Mouse (Mus musculus): ENCODE measurements at regions not wholly inside any gene's neighbourhood (a gene's known extent, or its start where the extent isn't known, plus 50 kb on each side); places are given as distances from the start of the nearest gene placed in this dataset.

DNA sequence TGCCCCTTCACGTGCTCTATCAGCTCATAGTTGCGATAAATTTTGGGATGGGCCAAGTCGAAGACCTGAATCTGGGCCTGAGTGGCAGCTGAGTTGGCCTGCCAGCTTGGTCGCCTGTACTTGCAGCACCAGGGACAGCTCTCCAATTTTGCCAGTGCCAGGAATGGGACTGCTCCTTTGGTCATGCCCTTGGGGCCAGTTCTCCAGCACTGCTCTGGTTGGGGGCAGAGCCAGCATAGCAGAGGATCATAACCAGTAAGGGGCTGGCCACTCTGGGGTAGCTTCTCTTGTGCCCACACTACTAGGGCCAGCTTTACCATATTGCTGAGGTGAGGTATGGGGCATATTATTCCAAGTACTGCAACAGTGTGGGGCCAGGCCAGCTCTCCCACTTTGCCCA, 397.0 kb upstream of the Cadm2 start:
- no peak overlapping the region for H3K27ac ChIP-seq (ENCODE audit: low read length)
- H3K9me3 ChIP-seq (ENCODE audit: low read length), result no peaks in the 10 kb centered on the region
- 0 out of 2 replicates have a peak, but pooled peaks have one; percentile 46 for ATAC-seq (ENCODE audit: low FRiP score, low TSS enrichment)
- H3K4me2 ChIP-seq (replicated peaks; ENCODE audit: low read depth, low read length), result no peak overlapping the region
- H3K36me3 ChIP-seq (ENCODE audit: insufficient read depth, low read length), result no peaks in the 10 kb centered on the region
- no peaks in the 10 kb centered on the region for H3K4me1 ChIP-seq (ENCODE audit: insufficient read depth, low read length)
- no peaks in the 10 kb centered on the region for H3K27me3 ChIP-seq (ENCODE audit: insufficient read depth, low read length)
- H3K9ac ChIP-seq (replicated peaks; ENCODE audit: low read length), result no peak overlapping the region
- H3K4me3 ChIP-seq (ENCODE audit: low read length), result no peak overlapping the region
- WGBS, result 70% methylated on average over 4 of the region's 4 CpGs

DNA sequence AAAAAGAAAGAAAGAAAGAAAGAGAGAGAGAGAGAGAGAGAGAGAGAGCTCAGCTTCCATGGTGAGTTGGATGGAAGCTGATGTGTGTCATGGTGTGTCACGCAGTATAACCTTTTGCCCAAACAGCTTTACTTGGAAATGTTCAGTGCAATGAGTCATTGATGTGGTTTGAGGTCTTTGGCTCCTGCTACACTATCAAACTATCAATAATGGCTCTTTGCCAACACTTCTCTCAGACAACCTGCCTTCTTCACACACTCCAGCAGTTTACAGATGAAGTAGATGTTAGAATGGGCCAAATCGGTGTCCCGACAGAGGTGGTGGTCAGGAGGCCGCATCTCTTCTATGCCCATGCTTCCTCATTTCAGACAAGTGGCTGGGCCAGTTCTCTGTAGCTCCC, 369.0 kb upstream of the Cadm2 start:
- no peaks in the 10 kb centered on the region for H3K27me3 ChIP-seq (ENCODE audit: insufficient read depth, low read length)
- ATAC-seq (ENCODE audit: low FRiP score, low TSS enrichment), result no peak
- H3K4me2 ChIP-seq (replicated peaks; ENCODE audit: low read depth, low read length), result no peak overlapping the region
- no peak overlapping the region for H3K27ac ChIP-seq (ENCODE audit: low read length)
- H3K36me3 ChIP-seq (ENCODE audit: insufficient read depth, low read length), result no peaks in the 10 kb centered on the region
- no peaks in the 10 kb centered on the region for H3K4me1 ChIP-seq (ENCODE audit: insufficient read depth, low read length)
- no peaks in the 10 kb centered on the region for H3K9me3 ChIP-seq (ENCODE audit: low read length)
- H3K4me3 ChIP-seq (ENCODE audit: low read length), result no peak overlapping the region
- H3K9ac ChIP-seq (replicated peaks; ENCODE audit: low read length), result no peak overlapping the region
- 89% methylated on average over 4 of the region's 4 CpGs for WGBS

DNA sequence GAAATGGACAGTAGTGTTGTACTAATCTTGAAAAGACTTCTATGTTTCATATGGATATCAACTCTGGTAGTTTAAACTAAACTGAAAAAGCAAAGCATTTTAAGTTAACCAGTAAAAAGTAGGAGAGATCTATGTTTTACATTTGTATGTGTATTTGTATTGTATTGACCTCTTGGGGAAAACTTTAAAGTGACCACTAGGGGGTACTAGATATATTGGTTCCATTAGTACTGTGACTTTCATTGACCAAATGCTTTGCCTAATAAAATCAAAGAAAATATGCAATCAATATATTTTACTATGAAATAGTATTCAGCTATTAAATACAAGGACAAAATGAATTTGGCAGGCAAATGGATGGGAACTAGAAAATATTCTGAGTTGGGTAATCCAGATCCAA, 355.9 kb upstream of the Cadm2 start:
- no peaks in the 10 kb centered on the region for H3K9me3 ChIP-seq (ENCODE audit: low read length)
- H3K4me1 ChIP-seq (ENCODE audit: insufficient read depth, low read length), result no peaks in the 10 kb centered on the region
- no peak for ATAC-seq (ENCODE audit: low FRiP score, low TSS enrichment)
- H3K9ac ChIP-seq (replicated peaks; ENCODE audit: low read length), result no peak overlapping the region
- no peaks in the 10 kb centered on the region for H3K27me3 ChIP-seq (ENCODE audit: insufficient read depth, low read length)
- H3K4me2 ChIP-seq (replicated peaks; ENCODE audit: low read depth, low read length), result no peak overlapping the region
- H3K36me3 ChIP-seq (ENCODE audit: insufficient read depth, low read length), result no peaks in the 10 kb centered on the region
- no peak overlapping the region for H3K4me3 ChIP-seq (ENCODE audit: low read length)
- H3K27ac ChIP-seq (ENCODE audit: low read length), result no peak overlapping the region

DNA sequence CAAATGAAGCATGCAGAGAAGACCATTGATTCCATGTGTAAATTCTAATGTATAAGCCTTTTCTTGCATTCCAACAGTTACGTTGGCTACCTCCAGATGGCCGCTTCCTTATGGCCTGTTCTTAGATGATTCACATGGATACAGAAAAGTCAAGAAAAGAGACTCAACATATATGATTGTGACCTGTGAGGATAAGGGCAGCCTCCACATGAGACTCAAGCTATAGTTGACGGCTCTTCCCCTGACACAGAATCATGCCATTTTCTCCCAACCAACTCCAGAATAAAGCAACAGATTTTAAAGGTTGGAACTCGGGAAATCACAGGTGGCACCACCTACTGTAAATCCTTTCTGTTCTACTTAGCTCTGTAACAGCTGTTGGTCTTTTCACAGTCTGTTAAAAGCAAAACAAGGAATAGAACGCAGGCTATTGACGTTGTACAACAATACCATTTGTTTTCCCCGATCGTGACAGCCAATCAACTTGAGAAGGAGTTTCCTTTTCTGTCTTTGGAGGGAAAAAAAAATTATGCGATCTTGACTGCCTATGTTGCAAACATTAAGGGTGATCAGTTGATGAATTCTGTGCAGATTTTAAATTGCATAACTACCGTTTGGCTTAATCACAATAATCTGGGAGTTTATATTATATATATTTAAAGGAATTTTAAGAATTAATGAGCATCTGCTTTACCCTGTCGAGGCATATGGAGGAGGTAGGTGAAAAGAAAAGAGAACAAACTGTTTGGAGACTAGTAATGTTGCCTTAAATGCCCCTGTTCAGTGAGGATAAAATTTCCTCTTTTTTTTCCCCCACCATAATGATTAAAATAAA, 347.8 kb upstream of the Cadm2 start:
- Histone ChIP-seq H3K4me3 (ENCODE audit: low read length) (no peak overlapping the region), H3K27ac (ENCODE audit: low read length) (no peak overlapping the region), H3K4me1 (ENCODE audit: insufficient read depth, low read length) (no peaks in the 10 kb centered on the region), H3K27me3 (ENCODE audit: insufficient read depth, low read length) (no peaks in the 10 kb centered on the region), H3K36me3 (ENCODE audit: insufficient read depth, low read length) (no peaks in the 10 kb centered on the region), H3K9ac (replicated peaks; ENCODE audit: low read length) (no peak overlapping the region), H3K4me2 (replicated peaks; ENCODE audit: low read depth, low read length) (no peak overlapping the region), H3K9me3 (ENCODE audit: low read length) (no peaks in the 10 kb centered on the region)
- WGBS, result 77% methylated on average over 11 of the region's 11 CpGs
- no peak for ATAC-seq (ENCODE audit: low FRiP score, low TSS enrichment)

DNA sequence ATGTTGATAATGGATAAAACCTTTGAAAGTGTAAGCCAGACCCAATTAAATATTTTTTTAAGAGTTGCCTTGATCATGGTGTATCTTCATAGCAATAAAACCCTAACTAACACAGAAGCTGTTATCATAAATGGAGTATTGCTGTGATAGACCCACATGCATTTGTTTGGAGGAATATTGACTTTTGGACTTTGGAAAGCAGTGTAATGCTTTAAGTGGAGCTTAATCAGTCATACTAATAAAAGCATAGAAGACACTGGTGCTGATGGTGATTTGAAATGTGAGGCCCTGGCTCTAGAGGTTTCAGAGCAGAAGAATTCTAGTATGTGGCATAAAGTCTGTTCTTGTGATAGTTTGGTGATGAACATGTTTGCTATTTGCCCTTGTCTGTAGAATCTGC, 328.4 kb upstream of the Cadm2 start:
- H3K4me3 ChIP-seq (ENCODE audit: low read length), result no peak overlapping the region
- H3K9ac ChIP-seq (replicated peaks; ENCODE audit: low read length), result no peak overlapping the region
- H3K9me3 ChIP-seq (ENCODE audit: low read length), result no peaks in the 10 kb centered on the region
- no peak for ATAC-seq (ENCODE audit: low FRiP score, low TSS enrichment)
- no peaks in the 10 kb centered on the region for H3K4me1 ChIP-seq (ENCODE audit: insufficient read depth, low read length)
- H3K4me2 ChIP-seq (replicated peaks; ENCODE audit: low read depth, low read length), result no peak overlapping the region
- H3K27ac ChIP-seq (ENCODE audit: low read length), result no peak overlapping the region
- no peaks in the 10 kb centered on the region for H3K27me3 ChIP-seq (ENCODE audit: insufficient read depth, low read length)
- no peaks in the 10 kb centered on the region for H3K36me3 ChIP-seq (ENCODE audit: insufficient read depth, low read length)

DNA sequence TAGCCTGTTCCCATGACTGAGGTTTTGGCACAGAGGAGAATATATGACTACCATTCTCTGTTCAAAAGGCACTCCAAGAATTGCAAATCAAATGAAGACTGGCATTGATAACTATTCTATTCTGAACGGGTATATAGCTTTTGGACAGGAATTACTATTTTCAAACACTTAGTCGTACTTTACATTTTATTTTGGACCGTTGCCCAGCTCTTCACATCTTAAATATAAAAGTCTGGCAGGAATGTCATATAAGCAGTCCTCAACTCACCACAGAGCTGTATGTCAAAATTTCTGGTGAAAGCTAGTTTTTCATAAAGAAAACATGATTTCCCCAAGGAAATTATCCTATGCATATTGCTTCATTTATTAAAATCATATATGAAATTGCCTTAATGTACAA, 323.7 kb upstream of the Cadm2 start:
- ATAC-seq (ENCODE audit: low FRiP score, low TSS enrichment), result no peak
- H3K27me3 ChIP-seq (ENCODE audit: insufficient read depth, low read length), result no peaks in the 10 kb centered on the region
- no peaks in the 10 kb centered on the region for H3K4me1 ChIP-seq (ENCODE audit: insufficient read depth, low read length)
- 73% methylated on average over 3 of the region's 3 CpGs for WGBS
- no peak overlapping the region for H3K4me2 ChIP-seq (replicated peaks; ENCODE audit: low read depth, low read length)
- H3K36me3 ChIP-seq (ENCODE audit: insufficient read depth, low read length), result no peaks in the 10 kb centered on the region
- H3K9ac ChIP-seq (replicated peaks; ENCODE audit: low read length), result no peak overlapping the region
- H3K9me3 ChIP-seq (ENCODE audit: low read length), result no peaks in the 10 kb centered on the region
- H3K4me3 ChIP-seq (ENCODE audit: low read length), result no peak overlapping the region
- no peak overlapping the region for H3K27ac ChIP-seq (ENCODE audit: low read length)

DNA sequence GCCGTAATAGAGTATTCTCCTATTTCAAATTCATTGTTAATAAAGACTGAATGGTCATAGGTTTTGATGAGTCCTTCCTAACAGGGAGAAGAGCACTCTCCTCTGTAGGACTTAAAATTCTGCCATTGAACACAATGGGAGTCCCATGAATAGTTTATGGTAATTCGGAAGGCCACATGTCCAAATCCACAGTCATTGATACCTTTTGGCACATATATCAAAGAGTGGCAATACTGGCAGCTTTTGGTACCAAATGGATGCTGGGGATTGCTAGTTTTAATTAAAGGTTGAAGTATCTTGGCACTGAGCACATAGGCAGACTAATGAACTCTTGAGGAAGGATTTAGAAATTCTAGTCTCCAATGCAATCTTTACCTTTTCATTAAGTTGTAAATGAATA, 298.5 kb upstream of the Cadm2 start:
- ATAC-seq (ENCODE audit: low FRiP score, low TSS enrichment), result no peak
- no peaks in the 10 kb centered on the region for H3K4me1 ChIP-seq (ENCODE audit: insufficient read depth, low read length)
- H3K9me3 ChIP-seq (ENCODE audit: low read length), result no peaks in the 10 kb centered on the region
- 88% methylated on average over 2 of the region's 2 CpGs for WGBS
- no peak overlapping the region for H3K4me3 ChIP-seq (ENCODE audit: low read length)
- H3K27ac ChIP-seq (ENCODE audit: low read length), result no peak overlapping the region
- no peak overlapping the region for H3K4me2 ChIP-seq (replicated peaks; ENCODE audit: low read depth, low read length)
- no peaks in the 10 kb centered on the region for H3K27me3 ChIP-seq (ENCODE audit: insufficient read depth, low read length)
- H3K9ac ChIP-seq (replicated peaks; ENCODE audit: low read length), result no peak overlapping the region
- H3K36me3 ChIP-seq (ENCODE audit: insufficient read depth, low read length), result no peaks in the 10 kb centered on the region

DNA sequence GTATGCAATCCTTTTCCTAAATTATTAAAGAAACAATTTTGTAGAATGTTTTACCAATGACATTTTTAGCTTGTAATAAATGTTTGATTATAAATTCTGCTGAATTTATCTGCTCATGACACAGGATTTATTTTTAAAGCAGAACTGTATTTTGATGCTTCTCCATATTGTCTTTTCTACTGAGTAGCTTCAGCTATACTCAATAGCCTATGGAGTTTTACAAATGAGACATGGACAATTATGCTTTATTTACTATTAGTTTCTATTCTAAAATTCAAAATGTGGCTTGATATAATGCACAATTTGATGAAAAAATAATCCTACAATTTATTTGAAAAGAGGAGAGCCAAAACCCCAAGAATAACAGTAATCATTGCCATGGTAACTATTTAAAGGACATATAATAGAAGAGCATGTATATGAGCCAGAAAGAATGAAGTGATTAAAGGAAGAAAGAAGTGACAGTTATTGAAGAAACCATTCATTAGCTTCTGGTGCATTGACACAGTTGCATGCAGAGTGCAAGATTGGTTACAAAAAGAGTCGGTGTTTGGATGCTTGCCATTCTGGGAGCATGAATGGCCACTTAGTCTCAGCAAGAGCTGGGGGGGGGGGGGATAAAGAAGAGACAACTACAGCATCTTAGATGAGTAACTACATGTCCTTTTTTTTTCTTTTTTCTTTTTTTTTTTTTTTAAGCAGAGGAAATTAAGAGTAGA, 250.8 kb upstream of the Cadm2 start:
- H3K36me3 ChIP-seq (ENCODE audit: insufficient read depth, low read length), result no peaks in the 10 kb centered on the region
- no peak overlapping the region for H3K4me2 ChIP-seq (replicated peaks; ENCODE audit: low read depth, low read length)
- H3K27me3 ChIP-seq (ENCODE audit: insufficient read depth, low read length), result no peaks in the 10 kb centered on the region
- no peak overlapping the region for H3K9ac ChIP-seq (replicated peaks; ENCODE audit: low read length)
- no peak for ATAC-seq (ENCODE audit: low FRiP score, low TSS enrichment)
- H3K27ac ChIP-seq (ENCODE audit: low read length), result no peak overlapping the region
- no peaks in the 10 kb centered on the region for H3K9me3 ChIP-seq (ENCODE audit: low read length)
- no peak overlapping the region for H3K4me3 ChIP-seq (ENCODE audit: low read length)
- H3K4me1 ChIP-seq (ENCODE audit: insufficient read depth, low read length), result no peaks in the 10 kb centered on the region
- 76% methylated on average over 1 of the region's 1 CpGs for WGBS

DNA sequence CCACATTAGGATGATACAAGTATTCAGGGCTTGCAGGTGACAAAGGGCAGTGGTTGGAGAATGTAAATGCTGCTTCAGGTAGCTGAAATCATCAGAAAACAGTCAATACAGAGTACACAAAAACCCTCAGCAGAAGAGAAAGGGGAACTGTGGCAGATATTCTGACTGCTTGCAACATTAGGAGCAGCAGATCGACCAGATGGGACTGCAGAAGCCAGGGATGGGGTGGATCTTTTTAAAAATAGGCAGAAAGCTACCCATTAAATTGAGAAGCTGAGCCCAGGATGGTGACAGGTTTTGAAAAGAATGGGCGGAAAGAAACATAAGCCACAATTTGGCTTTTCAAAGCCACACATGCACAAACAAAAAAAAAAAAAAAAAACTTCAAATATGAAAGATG, 229.5 kb upstream of the Cadm2 start:
- no peak for ATAC-seq (ENCODE audit: low FRiP score, low TSS enrichment)
- no peak overlapping the region for H3K9ac ChIP-seq (replicated peaks; ENCODE audit: low read length)
- H3K4me2 ChIP-seq (replicated peaks; ENCODE audit: low read depth, low read length), result no peak overlapping the region
- 72% methylated on average over 2 of the region's 2 CpGs for WGBS
- no peak overlapping the region for H3K27ac ChIP-seq (ENCODE audit: low read length)
- H3K4me1 ChIP-seq (ENCODE audit: insufficient read depth, low read length), result no peaks in the 10 kb centered on the region
- H3K4me3 ChIP-seq (ENCODE audit: low read length), result no peak overlapping the region
- H3K27me3 ChIP-seq (ENCODE audit: insufficient read depth, low read length), result no peaks in the 10 kb centered on the region
- no peaks in the 10 kb centered on the region for H3K9me3 ChIP-seq (ENCODE audit: low read length)
- H3K36me3 ChIP-seq (ENCODE audit: insufficient read depth, low read length), result no peaks in the 10 kb centered on the region

DNA sequence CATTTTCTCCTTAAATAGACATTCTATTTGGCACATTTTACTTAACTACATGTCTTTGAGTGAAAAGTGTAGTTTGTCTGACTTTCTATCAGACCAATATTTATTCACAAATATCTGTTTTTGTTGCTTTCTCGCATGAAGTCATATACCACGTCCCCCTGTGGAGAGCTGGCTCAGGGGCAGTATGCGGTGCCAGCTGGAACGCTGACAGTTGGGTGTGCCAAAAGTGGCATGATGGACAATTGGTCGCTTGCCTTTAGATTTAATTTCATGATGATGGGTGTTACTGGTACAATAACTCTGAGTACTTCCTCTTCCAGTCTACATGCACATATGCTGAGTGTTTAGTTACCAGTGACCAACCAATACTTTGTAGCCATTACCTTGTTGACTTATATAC, 223.8 kb upstream of the Cadm2 start:
- 84% methylated on average over 5 of the region's 5 CpGs for WGBS
- ATAC-seq (ENCODE audit: low FRiP score, low TSS enrichment), result no peak

More for the DNA sequence above, 223.8 kb upstream of the Cadm2 start:
- Histone ChIP-seq H3K27ac (ENCODE audit: low read length) (no peak overlapping the region), H3K36me3 (ENCODE audit: insufficient read depth, low read length) (no peaks in the 10 kb centered on the region), H3K27me3 (ENCODE audit: insufficient read depth, low read length) (no peaks in the 10 kb centered on the region), H3K9me3 (ENCODE audit: low read length) (no peaks in the 10 kb centered on the region), H3K4me1 (ENCODE audit: insufficient read depth, low read length) (no peaks in the 10 kb centered on the region), H3K9ac (replicated peaks; ENCODE audit: low read length) (no peak overlapping the region), H3K4me3 (ENCODE audit: low read length) (no peak overlapping the region), H3K4me2 (replicated peaks; ENCODE audit: low read depth, low read length) (no peak overlapping the region)
